Mouse (Mus musculus) lung, adult 18-20 months (tissue): ENCODE measurements at regions not wholly inside any gene's neighbourhood (a gene's known extent, or its start where the extent isn't known, plus 50 kb on each side); places are given as distances from the start of the nearest gene placed in this dataset.

Source experiments
- DNase-seq, 2 experiments: peaks; one replicate each; pipeline ENCODE4 v3.0.0; 2022; ENCODE audit warnings: mixed read lengths in 2 of 2

DNA sequence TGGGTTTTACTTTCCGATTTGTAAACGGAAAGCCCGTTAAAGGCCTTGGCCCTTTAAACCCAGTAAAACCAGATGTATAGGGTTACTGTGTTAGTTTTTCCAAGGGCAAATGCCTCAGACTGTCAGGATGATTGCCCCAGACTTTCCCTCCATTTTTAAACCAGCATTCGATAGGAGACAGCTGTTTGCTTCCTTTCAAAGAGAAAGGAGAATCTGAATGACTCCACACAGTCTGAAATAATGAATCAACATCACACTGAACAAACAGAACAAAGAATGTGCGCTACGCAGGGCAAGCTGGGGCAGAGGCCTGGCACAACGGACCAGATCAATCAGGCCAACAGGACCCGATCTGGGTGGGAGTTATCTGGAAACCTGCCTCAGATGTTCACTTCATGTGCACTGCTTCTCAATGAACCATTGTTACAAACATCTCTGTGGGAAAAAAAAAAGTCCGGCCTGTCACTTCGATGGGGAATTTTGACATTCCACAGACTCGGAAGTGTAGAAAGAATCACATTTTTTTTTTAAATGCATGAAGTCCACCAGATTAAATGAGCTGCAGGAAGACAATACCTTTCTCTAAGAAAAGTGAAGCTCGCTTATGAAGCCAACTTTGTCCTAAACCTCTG, 97.0 kb upstream of the Parp11 start:
- DNase-seq = no peak

GRCm38 (mm10) chr6:127351691-127352090, 94.9 kb upstream of the Parp11 start:
- no peak for DNase-seq

DNA sequence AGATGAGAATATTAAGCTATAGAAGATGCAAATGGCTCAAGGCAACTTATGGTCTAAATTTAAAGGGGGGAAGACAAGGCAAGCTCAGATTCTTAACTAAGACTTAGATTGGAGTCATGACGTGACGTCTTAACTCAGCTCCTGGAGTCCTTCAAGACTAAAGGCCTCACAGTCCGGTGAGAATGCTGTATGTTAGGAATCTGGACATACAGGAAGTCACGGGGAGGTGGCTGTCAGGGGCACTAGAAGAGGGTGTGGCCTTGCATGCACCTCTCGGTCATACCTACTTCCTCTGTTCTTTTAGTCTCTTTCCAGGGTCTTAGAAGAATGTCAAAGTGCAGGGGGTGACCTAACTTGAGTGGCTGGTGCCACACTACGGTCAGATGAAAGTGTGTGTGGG, 91.5 kb upstream of the Parp11 start:
- DNase-seq = peak in 1 of 2 experiments; percentile 39

DNA sequence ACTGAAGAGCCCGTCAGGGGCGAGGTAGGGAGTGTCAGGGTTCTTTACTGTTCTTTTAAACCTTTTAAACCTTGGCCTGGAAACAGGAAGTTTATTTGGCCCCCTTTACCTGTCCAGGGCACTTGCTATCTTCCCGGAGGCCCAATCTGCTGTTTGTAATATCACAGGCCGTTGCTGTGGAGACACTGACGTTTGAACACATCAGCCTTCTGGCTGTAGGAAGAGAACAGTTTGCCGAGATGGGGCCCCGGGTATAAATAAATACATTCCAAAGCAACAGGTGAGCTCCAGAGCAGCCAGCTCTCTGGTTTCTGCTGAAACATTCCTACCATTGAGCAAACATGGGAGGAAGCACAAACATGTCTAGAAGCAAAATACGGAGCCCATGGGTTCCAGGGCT, 90.2 kb upstream of the Parp11 start:
- peak; percentile 46 to 73 for DNase-seq

GRCm38 (mm10) chr6:127358805-127359204, 87.8 kb upstream of the Parp11 start:
- DNase-seq = no peak

DNA sequence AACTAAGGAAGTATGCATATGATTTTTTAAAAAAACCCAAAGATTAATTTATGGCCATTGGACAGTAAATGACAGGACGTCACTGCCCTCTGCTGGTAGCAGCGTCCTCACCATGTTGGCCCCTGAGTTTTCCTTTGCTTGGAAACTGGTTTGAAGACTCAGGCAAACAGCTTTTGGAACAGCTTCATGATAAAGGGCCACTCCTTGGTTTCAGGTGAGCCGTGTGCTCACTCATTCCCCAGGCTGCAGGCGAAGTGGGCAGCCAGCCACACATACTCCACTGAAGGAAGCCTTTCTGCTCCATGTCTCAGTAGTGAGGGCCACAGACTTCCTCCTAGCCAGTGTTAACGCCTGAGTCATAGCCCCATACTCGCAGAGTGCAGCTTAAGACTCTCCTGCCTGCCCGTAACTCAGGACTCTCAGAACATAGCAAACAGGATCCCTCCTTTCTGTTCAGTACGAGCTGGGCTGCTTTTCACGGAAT, 87.2 kb upstream of the Parp11 start:
- peak; percentile 80 to 82 for DNase-seq

DNA sequence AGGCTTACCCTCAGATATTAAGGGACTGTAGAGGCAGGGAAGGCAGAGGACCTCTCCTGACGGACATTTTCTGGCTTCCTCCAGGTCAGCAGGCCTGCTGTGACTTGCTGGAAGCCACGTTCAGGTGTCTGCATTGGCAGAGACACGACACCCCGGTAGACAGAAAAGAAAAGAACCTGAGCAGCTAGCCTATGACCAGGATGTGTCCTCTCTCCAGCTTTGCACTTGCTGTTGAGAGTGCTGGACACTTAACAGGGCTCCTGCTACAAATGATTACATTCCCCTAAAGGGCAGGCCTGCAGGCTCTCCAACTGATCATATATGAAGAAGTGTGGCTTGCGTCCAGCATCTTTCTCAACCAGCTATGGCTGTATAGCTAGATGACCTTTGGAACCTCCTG, 84.5 kb upstream of the Parp11 start:
- no peak for DNase-seq

DNA sequence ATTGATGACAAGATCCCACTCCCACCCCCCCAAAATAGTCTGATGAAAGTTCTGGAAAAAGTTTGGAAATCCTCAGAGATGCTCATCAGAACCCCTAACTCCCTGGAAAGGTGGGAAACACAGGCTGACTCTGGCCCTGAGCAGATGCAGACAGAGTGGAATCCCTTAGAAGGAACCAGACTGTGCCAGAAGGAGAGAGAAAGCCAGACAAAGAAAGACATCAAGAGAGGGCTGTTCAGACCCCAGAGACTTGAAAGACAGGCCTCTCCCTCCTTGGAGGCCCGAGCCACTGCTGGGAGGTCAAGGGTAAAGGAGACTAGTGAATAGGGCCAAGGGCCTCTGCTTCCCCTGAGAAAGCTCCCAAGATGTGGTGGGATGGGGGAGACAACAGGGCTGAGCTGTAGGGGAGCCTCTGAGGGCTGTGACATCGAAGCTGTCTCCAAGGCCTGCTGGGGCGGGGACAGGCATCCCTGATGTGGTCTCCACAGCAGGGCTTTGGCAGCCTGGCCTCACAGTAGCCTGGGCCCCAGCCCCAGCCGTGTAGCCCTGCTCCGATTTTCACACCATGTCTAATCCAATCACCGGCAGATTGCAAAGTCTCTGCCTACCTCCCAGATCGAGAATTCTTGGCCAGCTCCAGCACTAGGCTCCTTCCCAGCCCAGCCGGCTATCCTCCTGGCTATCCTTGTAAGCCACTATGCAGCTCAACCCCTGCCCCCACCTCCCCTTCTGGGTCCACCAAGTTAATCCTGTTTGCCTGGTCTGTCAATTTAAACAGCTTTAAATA, 83.5 kb upstream of the Parp11 start:
- no peak for DNase-seq

DNA sequence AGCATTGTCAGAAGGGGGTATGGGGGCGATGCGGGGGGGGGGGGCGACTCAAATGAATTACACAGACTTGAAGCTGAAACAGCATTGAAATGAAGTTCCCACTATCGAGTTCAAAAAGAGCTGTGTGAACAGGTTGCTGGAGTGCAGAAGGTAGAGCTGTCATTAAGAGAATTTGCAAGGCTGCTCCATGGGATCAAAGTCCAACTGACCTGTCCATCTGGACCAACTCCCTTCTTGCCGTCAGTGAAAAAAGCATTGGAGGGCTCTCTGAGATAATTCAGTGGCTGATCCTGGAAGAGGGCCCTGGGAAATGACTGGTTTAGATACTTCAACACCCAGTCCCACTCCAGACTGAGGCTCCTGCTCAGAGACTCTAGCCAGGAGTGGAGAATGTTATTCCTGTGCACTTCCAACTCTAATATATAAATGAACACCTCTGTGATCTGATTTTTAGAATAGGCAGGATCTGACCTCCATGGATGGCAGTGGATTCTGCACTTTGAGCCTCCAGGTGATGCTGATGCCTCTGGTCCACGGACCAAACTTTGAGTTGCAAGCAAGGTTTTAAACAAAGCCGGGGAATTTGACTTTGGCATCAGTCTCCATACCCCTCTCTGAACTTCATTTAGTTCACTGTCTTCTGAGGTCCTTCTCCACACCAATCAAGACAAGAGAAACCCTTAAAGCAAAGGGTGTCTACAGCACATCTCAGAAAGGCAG, 82.6 kb upstream of the Parp11 start:
- no peak for DNase-seq

- no peak for DNase-seq
Observed at GRCm38 (mm10) chr6:127364591-127365187, 82.0 kb upstream of the Parp11 start.

- DNase-seq = no peak
Observed at GRCm38 (mm10) chr6:127365246-127365645, 81.4 kb upstream of the Parp11 start.

DNA sequence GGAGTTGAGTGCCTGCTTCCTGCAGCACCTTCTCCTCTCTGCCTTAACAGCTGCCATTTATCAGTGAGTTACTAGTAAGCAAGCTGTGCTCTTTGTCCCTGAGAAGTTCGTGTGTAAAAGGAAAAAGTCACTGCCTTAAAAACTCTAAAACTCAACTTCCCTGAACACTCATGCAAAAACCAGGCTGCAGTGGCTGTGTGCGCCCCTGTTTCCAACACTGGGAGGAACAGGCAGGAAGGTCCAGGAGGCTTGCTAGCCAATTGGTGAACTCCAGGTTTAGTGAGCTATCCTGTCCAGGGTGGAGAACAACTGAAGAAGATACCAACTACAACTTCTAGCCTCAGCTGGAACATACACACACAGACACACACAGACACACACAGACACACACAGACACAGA, 81.0 kb upstream of the Parp11 start:
- no peak for DNase-seq

GRCm38 (mm10) chr6:127373052-127373451, 73.6 kb upstream of the Parp11 start:
- no peak for DNase-seq

DNA sequence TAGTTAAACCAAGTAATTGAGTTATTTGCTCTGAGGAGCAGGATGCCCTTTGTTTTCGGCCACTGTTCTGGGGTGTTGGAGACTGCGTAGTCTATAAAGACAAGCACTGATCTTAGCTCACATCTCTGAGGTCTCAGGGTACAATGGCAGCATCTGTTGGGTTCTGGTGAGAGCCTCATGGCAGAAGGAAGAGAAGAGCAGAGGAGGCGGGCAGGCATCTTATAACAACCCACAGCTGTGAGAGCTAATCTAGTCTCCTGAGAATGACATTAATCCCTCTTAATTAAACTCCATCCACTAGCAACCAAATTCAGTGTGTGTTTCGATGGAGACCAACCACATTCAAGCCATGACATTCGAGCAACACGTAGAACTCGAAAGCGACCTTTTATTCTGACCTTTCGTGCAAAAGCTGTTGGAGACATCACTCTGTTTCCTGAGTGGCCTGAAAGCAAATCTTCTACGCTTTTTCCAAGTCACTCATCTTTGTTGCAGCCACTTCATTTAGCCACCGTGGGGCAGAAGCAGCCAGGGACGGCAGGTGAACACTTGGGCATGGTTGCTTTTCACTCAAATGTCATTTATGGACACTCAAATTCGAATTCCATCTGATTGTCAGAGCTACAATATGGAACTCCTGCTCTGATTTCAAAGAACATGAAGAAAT, 72.7 kb upstream of the Parp11 start:
- no peak for DNase-seq

- DNase-seq = no peak
Observed at GRCm38 (mm10) chr6:127374464-127375143, 72.0 kb upstream of the Parp11 start.

- DNase-seq = no peak
Observed at GRCm38 (mm10) chr6:127375144-127375529, 71.5 kb upstream of the Parp11 start.

GRCm38 (mm10) chr6:127375711-127376199, 70.9 kb upstream of the Parp11 start:
- DNase-seq = no peak

- DNase-seq = no peak
Observed at GRCm38 (mm10) chr6:127378701-127379100, 67.9 kb upstream of the Parp11 start.

DNA sequence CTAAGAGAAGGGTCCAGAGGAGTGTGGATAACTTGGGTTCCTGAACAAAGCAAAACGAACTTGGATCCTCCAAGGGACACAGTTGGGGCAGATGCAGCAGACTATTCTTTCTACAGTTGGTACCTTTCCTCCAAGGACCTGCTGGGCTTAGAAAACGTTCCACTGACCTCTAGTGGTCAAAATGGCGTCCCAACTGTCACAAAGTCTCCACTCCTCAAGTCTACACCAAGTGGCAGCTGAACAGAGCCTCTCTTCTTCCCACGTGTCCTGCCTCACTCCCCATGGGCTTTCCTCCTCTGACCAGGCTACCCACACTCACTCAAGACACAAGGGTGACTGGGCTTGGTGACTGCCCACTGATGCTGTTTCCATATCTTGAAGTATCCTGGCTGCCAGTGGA, 67.1 kb upstream of the Parp11 start:
- peak; percentile 31 to 50 for DNase-seq

GRCm38 (mm10) chr6:127381148-127381888, 65.3 kb upstream of the Parp11 start:
- DNase-seq = no peak
